Mouse (Mus musculus): Measurements from ENCODE around the gene Slc26a5. TPM values are rescaled to one million over a fixed set of nuclear protein-coding genes. Genes with fewer than 3 reads are reported as not detected.

Slc26a5 gene
- polyA plus RNA-seq, 1 experiment from 2014 or later: not detected

- Histone ChIP-seq H3K4me2 (no peak overlapping the region), H3K4me3 (ENCODE audit: low read depth, low read length) (no peak overlapping the region), H3K36me3 (ENCODE audit: control insufficient read depth, insufficient read depth, low read length) (no peaks in the 10 kb centered on the region), H3K4me1 (replicated peaks; ENCODE audit: control insufficient read depth, insufficient read depth, low read length) (no peaks in the 10 kb centered on the region), H3K27me3 (replicated peaks; ENCODE audit: control insufficient read depth, insufficient read depth, low read length) (no peaks in the 10 kb centered on the region), H3K27ac (ENCODE audit: low read depth, low read length) (no peak overlapping the region), H3K9ac (ENCODE audit: low read depth, low read length) (no peak overlapping the region), H3K9me3 (ENCODE audit: control insufficient read depth, low read length) (no peaks in the 10 kb centered on the region)
- no peak for DNase-seq (ENCODE audit: low spot score)
- ATAC-seq (replicated peaks; ENCODE audit: low FRiP score): no peak
- 80% methylated on average over 3 of the region's 3 CpGs for WGBS
These were observed 33.6 kb downstream of the Slc26a5 start for GRCm38 (mm10) chr5:21831761-21832160.

- 62% methylated on average over 4 of the region's 4 CpGs for WGBS
- Histone ChIP-seq H3K9me3 (ENCODE audit: control insufficient read depth, low read length) (no peaks in the 10 kb centered on the region), H3K27ac (ENCODE audit: low read depth, low read length) (no peak overlapping the region), H3K9ac (ENCODE audit: low read depth, low read length) (no peak overlapping the region), H3K36me3 (ENCODE audit: control insufficient read depth, insufficient read depth, low read length) (no peaks in the 10 kb centered on the region), H3K27me3 (replicated peaks; ENCODE audit: control insufficient read depth, insufficient read depth, low read length) (no peaks in the 10 kb centered on the region), H3K4me3 (ENCODE audit: low read depth, low read length) (no peak overlapping the region), H3K4me2 (no peak overlapping the region), H3K4me1 (replicated peaks; ENCODE audit: control insufficient read depth, insufficient read depth, low read length) (no peaks in the 10 kb centered on the region)
- ATAC-seq (replicated peaks; ENCODE audit: low FRiP score) (no peak), DNase-seq (ENCODE audit: low spot score) (no peak)
These were observed 36.5 kb downstream of the Slc26a5 start for GRCm38 (mm10) chr5:21828855-21829254.

- ATAC-seq (replicated peaks; ENCODE audit: low FRiP score) (no peak), DNase-seq (ENCODE audit: low spot score) (no peak)
- 32% methylated on average over 6 of the region's 6 CpGs for WGBS
- no peak overlapping the region for H3K4me3 ChIP-seq (ENCODE audit: low read depth, low read length)
- no peaks in the 10 kb centered on the region for H3K9me3 ChIP-seq (ENCODE audit: control insufficient read depth, low read length)
- no peak overlapping the region for H3K27ac ChIP-seq (ENCODE audit: low read depth, low read length)
- H3K36me3 ChIP-seq (ENCODE audit: control insufficient read depth, insufficient read depth, low read length): no peaks in the 10 kb centered on the region
- H3K9ac ChIP-seq (ENCODE audit: low read depth, low read length): no peak overlapping the region
- H3K27me3 ChIP-seq (replicated peaks; ENCODE audit: control insufficient read depth, insufficient read depth, low read length): no peaks in the 10 kb centered on the region
- H3K4me2 ChIP-seq: no peak overlapping the region
- no peaks in the 10 kb centered on the region for H3K4me1 ChIP-seq (replicated peaks; ENCODE audit: control insufficient read depth, insufficient read depth, low read length)
These were observed 37.8 kb downstream of the Slc26a5 start for GRCm38 (mm10) chr5:21827643-21828042.

GRCm38 (mm10) chr5:21826370-21826769, 39.0 kb downstream of the Slc26a5 start:
- 61% methylated on average over 7 of the region's 7 CpGs for WGBS
- no peak overlapping the region for H3K4me3 ChIP-seq (ENCODE audit: low read depth, low read length)
- no peak for DNase-seq (ENCODE audit: low spot score)
- ATAC-seq (replicated peaks; ENCODE audit: low FRiP score): no peak
- H3K9ac ChIP-seq (ENCODE audit: low read depth, low read length): no peak overlapping the region
- no peaks in the 10 kb centered on the region for H3K9me3 ChIP-seq (ENCODE audit: control insufficient read depth, low read length)
- no peak overlapping the region for H3K4me2 ChIP-seq
- H3K27ac ChIP-seq (ENCODE audit: low read depth, low read length): no peak overlapping the region
- no peaks in the 10 kb centered on the region for H3K27me3 ChIP-seq (replicated peaks; ENCODE audit: control insufficient read depth, insufficient read depth, low read length)
- no peaks in the 10 kb centered on the region for H3K36me3 ChIP-seq (ENCODE audit: control insufficient read depth, insufficient read depth, low read length)
- no peaks in the 10 kb centered on the region for H3K4me1 ChIP-seq (replicated peaks; ENCODE audit: control insufficient read depth, insufficient read depth, low read length)

GRCm38 (mm10) chr5:21813994-21814393, 51.4 kb downstream of the Slc26a5 start:
- Histone ChIP-seq H3K4me3 (ENCODE audit: low read depth, low read length) (no peak overlapping the region), H3K36me3 (ENCODE audit: control insufficient read depth, insufficient read depth, low read length) (no peaks in the 10 kb centered on the region), H3K4me2 (no peak overlapping the region), H3K9ac (ENCODE audit: low read depth, low read length) (no peak overlapping the region), H3K4me1 (replicated peaks; ENCODE audit: control insufficient read depth, insufficient read depth, low read length) (no peaks in the 10 kb centered on the region), H3K27me3 (replicated peaks; ENCODE audit: control insufficient read depth, insufficient read depth, low read length) (no peaks in the 10 kb centered on the region), H3K27ac (ENCODE audit: low read depth, low read length) (no peak overlapping the region), H3K9me3 (ENCODE audit: control insufficient read depth, low read length) (no peaks in the 10 kb centered on the region)
- no peak for ATAC-seq (replicated peaks; ENCODE audit: low FRiP score)
- DNase-seq (ENCODE audit: low spot score): no peak
- 35% methylated on average over 1 of the region's 1 CpGs for WGBS

- Histone ChIP-seq H3K9ac (ENCODE audit: low read depth, low read length) (no peak overlapping the region), H3K9me3 (ENCODE audit: control insufficient read depth, low read length) (no peaks in the 10 kb centered on the region), H3K4me3 (ENCODE audit: low read depth, low read length) (no peak overlapping the region), H3K27me3 (replicated peaks; ENCODE audit: control insufficient read depth, insufficient read depth, low read length) (no peaks in the 10 kb centered on the region), H3K4me1 (replicated peaks; ENCODE audit: control insufficient read depth, insufficient read depth, low read length) (no peaks in the 10 kb centered on the region), H3K4me2 (no peak overlapping the region), H3K36me3 (ENCODE audit: control insufficient read depth, insufficient read depth, low read length) (no peaks in the 10 kb centered on the region), H3K27ac (ENCODE audit: low read depth, low read length) (no peak overlapping the region)
- 76% methylated on average over 10 of the region's 10 CpGs for WGBS
- DNase-seq (ENCODE audit: low spot score) (no peak), ATAC-seq (replicated peaks; ENCODE audit: low FRiP score) (no peak)
These were observed 54.5 kb downstream of the Slc26a5 start for GRCm38 (mm10) chr5:21810924-21811323.

GRCm38 (mm10) chr5:21804837-21805236, 60.6 kb downstream of the Slc26a5 start:
- Histone ChIP-seq H3K9ac (ENCODE audit: low read depth, low read length) (no peak overlapping the region), H3K4me3 (ENCODE audit: low read depth, low read length) (no peak overlapping the region), H3K27ac (ENCODE audit: low read depth, low read length) (no peak overlapping the region), H3K36me3 (ENCODE audit: control insufficient read depth, insufficient read depth, low read length) (peaks cover 20% of the 10 kb centered on the region), H3K4me2 (no peak overlapping the region), H3K9me3 (ENCODE audit: control insufficient read depth, low read length) (no peaks in the 10 kb centered on the region), H3K4me1 (replicated peaks; ENCODE audit: control insufficient read depth, insufficient read depth, low read length) (no peaks in the 10 kb centered on the region), H3K27me3 (replicated peaks; ENCODE audit: control insufficient read depth, insufficient read depth, low read length) (no peaks in the 10 kb centered on the region)
- DNase-seq (ENCODE audit: low spot score): no peak
- no peak for ATAC-seq (replicated peaks; ENCODE audit: low FRiP score)
- 50% methylated on average over 4 of the region's 4 CpGs for WGBS

GRCm38 (mm10) chr5:21803691-21804188, 61.7 kb downstream of the Slc26a5 start:
- DNase-seq (ENCODE audit: low spot score) (no peak), ATAC-seq (replicated peaks; ENCODE audit: low FRiP score) (no peak)
- WGBS: 96% methylated on average over 12 of the region's 12 CpGs
- no peaks in the 10 kb centered on the region for H3K27me3 ChIP-seq (replicated peaks; ENCODE audit: control insufficient read depth, insufficient read depth, low read length)
- no peak overlapping the region for H3K4me3 ChIP-seq (ENCODE audit: low read depth, low read length)
- no peak overlapping the region for H3K27ac ChIP-seq (ENCODE audit: low read depth, low read length)
- no peak overlapping the region for H3K9ac ChIP-seq (ENCODE audit: low read depth, low read length)
- H3K36me3 ChIP-seq (ENCODE audit: control insufficient read depth, insufficient read depth, low read length): peaks cover 24% of the 10 kb centered on the region
- no peaks in the 10 kb centered on the region for H3K9me3 ChIP-seq (ENCODE audit: control insufficient read depth, low read length)
- no peak overlapping the region for H3K4me2 ChIP-seq
- no peaks in the 10 kb centered on the region for H3K4me1 ChIP-seq (replicated peaks; ENCODE audit: control insufficient read depth, insufficient read depth, low read length)

- DNase-seq (ENCODE audit: low spot score) (no peak), ATAC-seq (replicated peaks; ENCODE audit: low FRiP score) (no peak)
- WGBS: 95% methylated on average over 9 of the region's 9 CpGs
- Histone ChIP-seq H3K27me3 (replicated peaks; ENCODE audit: control insufficient read depth, insufficient read depth, low read length) (no peaks in the 10 kb centered on the region), H3K4me1 (replicated peaks; ENCODE audit: control insufficient read depth, insufficient read depth, low read length) (no peaks in the 10 kb centered on the region), H3K27ac (ENCODE audit: low read depth, low read length) (no peak overlapping the region), H3K9me3 (ENCODE audit: control insufficient read depth, low read length) (no peaks in the 10 kb centered on the region), H3K36me3 (ENCODE audit: control insufficient read depth, insufficient read depth, low read length) (peaks cover 24% of the 10 kb centered on the region), H3K4me3 (ENCODE audit: low read depth, low read length) (no peak overlapping the region), H3K9ac (ENCODE audit: low read depth, low read length) (no peak overlapping the region), H3K4me2 (no peak overlapping the region)
These were observed 62.5 kb downstream of the Slc26a5 start for GRCm38 (mm10) chr5:21802907-21803306.
